In genomic region chr13:117031546-117031945, GRCm38 (mm10) we compare ENCODE assay signal across 13 mouse cellular contexts. TPM values are rescaled to one million over a fixed set of nuclear protein-coding genes. Genes with fewer than 3 reads are reported as not detected.
A peak's percentile ranks its signal among the peaks of the same experiment; 100 is the strongest.
DNase-seq lines count a peak whose midpoint lies in the region; ATAC-seq and TF ChIP-seq lines count a peak whose summit lies in the region.
"Had no signal": no experiment of that assay in that cellular context is flagged by ENCODE, and none has a peak within 500 bp of the region (broad histone marks: within the 10 kb centered on the region; RNA-seq: fewer than 3 reads in every experiment).

No protein-coding gene starts in this region.

- no peak overlapping the region for H3K4me2 ChIP-seq in kidney, embryonic 15.5 days
- H3K4me2 ChIP-seq in myocyte (ENCODE audit: low read depth): no peak overlapping the region

- no peak overlapping the region for H3K27ac ChIP-seq in kidney, embryonic 15.5 days
- H3K27ac ChIP-seq: liver, embryonic 15.5 days had no signal

- H3K27me3 ChIP-seq in kidney, embryonic 15.5 days: no peaks in the 10 kb centered on the region; the same call in 1 of the 2 replicates
- no peaks in the 10 kb centered on the region for H3K27me3 ChIP-seq in myocyte (ENCODE audit: control insufficient read depth, insufficient read depth, insufficient read length)

- H3K36me3 ChIP-seq in kidney, embryonic 15.5 days: no peaks in the 10 kb centered on the region
- H3K36me3 ChIP-seq in myocyte (ENCODE audit: control insufficient read depth, insufficient read depth): no peaks in the 10 kb centered on the region
- H3K36me3 ChIP-seq: liver, embryonic 15.5 days had no signal

- H3K9ac ChIP-seq in kidney, embryonic 15.5 days: no peak overlapping the region
- H3K9ac ChIP-seq: liver, embryonic 15.5 days had no signal

- H3K79me2 ChIP-seq in myocyte (ENCODE audit: control insufficient read depth, insufficient read depth): no peaks in the 10 kb centered on the region

- H3K4me3 ChIP-seq in kidney, embryonic 15.5 days (replicated peaks): no peak overlapping the region
- no peak overlapping the region for H3K4me3 ChIP-seq in myocyte
- H3K4me3 ChIP-seq: liver, embryonic 15.5 days had no signal

- 0 out of 2 replicates have a peak, but pooled peaks have one; percentile 17 for ATAC-seq in kidney, embryonic 15.5 days (replicated peaks; ENCODE audit: low FRiP score)
- ATAC-seq: forebrain, embryonic 14.5 days had no signal

- no peak overlapping the region for H3ac ChIP-seq in myocyte (ENCODE audit: control insufficient read depth, insufficient read length)

- 44% methylated on average over 6 of the region's 6 CpGs for WGBS in kidney, embryonic 15.5 days
- WGBS in large intestine, adult 2 months: 30% methylated on average over 6 of the region's 6 CpGs

- no peak for DNase-seq in kidney, adult 8-10 months
- peak; percentile 45 to 49 for DNase-seq in B cell, adult 2 months
- peak; percentile 37 for DNase-seq in large intestine, adult 2 months (ENCODE audit: low read depth, low spot score)
- no peak for DNase-seq in adrenal gland, postnatal 4 days (ENCODE audit: low spot score in 2 of 2)
- no peak for DNase-seq in adrenal gland, postnatal 10 days
- no peak for DNase-seq in cerebellum, postnatal 4 days (ENCODE audit: low spot score in 2 of 2)
- DNase-seq: cerebellum, adult 11-12 months; heart, adult 11 months; heart, postnatal 14 days had no signal

- 0 out of 2 replicates have a peak, but pooled peaks cover 4% of the 10 kb centered on the region for H3K4me1 ChIP-seq in kidney, embryonic 15.5 days

- TF ChIP-seq POLR2A in myocyte (IDR thresholded peaks at IDR 0.05; ENCODE audit: insufficient read length, low read depth): no peak

- H3K9me3 ChIP-seq in kidney, embryonic 15.5 days (replicated peaks): no peaks in the 10 kb centered on the region
- H3K9me3 ChIP-seq: liver, embryonic 15.5 days had no signal

TF ChIP-seq in myocyte, 11 proteins besides CTCF, POLR2A, EP300 and RAD21:
- TF ChIP-seq MYOG (IDR thresholded peaks at IDR 0.05; ENCODE audit: control insufficient read depth in 1 of 3, insufficient read depth in 1 of 3, insufficient read length in 2 of 3, low read depth in 2 of 3) (peak in 1 of 3 experiments; percentile 50), MYOD1 (IDR thresholded peaks at IDR 0.05; ENCODE audit: control insufficient read depth in 1 of 3, insufficient read length in 2 of 3, low read depth in 2 of 3) (peak in 2 of 3 experiments; percentile 11 to 44), E2F4 (IDR thresholded peaks at IDR 0.05; ENCODE audit: insufficient read depth) (no peak)

RNA-seq across cellular contexts. Expression of gene Parp8, which starts 6.2 kb away (rescaled TPM):
- 16.8 and 18.5 TPM in 2 replicates for polyA plus RNA-seq in kidney, embryonic 15.5 days (2015; fragmentation: Nextera tagmentation; extraction: Ambion mirVana)
- polyA plus RNA-seq in large intestine, adult 2 months (2012; rRNA removed): 2.8 and 3.4 TPM in 2 replicates
- polyA plus RNA-seq in myocyte (2012; fragmentation: generic; extraction: Trizol): 6.1 TPM
- total RNA-seq in adrenal gland, postnatal 4 days (2021): 10 to 100 TPM; 20.8 to 24.1 TPM
- total RNA-seq in adrenal gland, postnatal 10 days (2021): 10 to 100 TPM in 1 of 2 experiments, 1 to 10 TPM in 1; 9.0 to 14.4 TPM

Comparison
In these comparisons a context has a peak if more than half of its experiments do, and no peak if none do; other contexts are left out.
1. DNase-seq: peak in B cell, adult 2 months (2 of 2) and large intestine, adult 2 months (single experiment); none in kidney, adult 8-10 months (0 of 2), adrenal gland, postnatal 4 days (0 of 2), adrenal gland, postnatal 10 days (single experiment) and cerebellum, postnatal 4 days (0 of 2).